Mouse (Mus musculus): ENCODE data around the gene Swi5.

- no peak for TF ChIP-seq TAL1 (IDR thresholded peaks at IDR 0.05; ENCODE audit: low read length)
- no peak for TF ChIP-seq GATA1 (IDR thresholded peaks at IDR 0.05; ENCODE audit: low read length)
These were observed 1.7 kb upstream of the Swi5 start for GRCm38 (mm10) chr2:32289578-32289977.
